Mouse (Mus musculus) olfactory bulb, adult 2 months (tissue): ENCODE results near the gene Psph. TPM values are rescaled to one million over a fixed set of nuclear protein-coding genes. Genes with fewer than 3 reads are reported as not detected.

Source experiments
- H3K27ac ChIP-seq: fragments of 200-500 bp; 2 replicates; pipeline ENCODE4 v1.5.1; 2012; ENCODE audit warnings: low read depth, low read length; ENCODE audit not compliant: insufficient read depth
- H3K4me1 ChIP-seq: fragments of 200-500 bp; 2 replicates; pipeline ENCODE4 v1.6.1; 2012; ENCODE audit warnings: low read length; ENCODE audit not compliant: control insufficient read depth, insufficient read depth
- H3K4me3 ChIP-seq: fragments of 200-500 bp; 2 replicates; pipeline ENCODE4 v1.5.1; 2012; ENCODE audit warnings: mild to moderate bottlenecking, low read depth, low read length, moderate library complexity; ENCODE audit not compliant: insufficient read depth
- CTCF ChIP-seq: fragments of 200-500 bp; IDR thresholded peaks from 2 replicates; pipeline ENCODE4 v1.5.1; 2012; ENCODE audit warnings: low read depth, mild to moderate bottlenecking, low read length, moderate library complexity; ENCODE audit not compliant: insufficient read depth
- POLR2A ChIP-seq: fragments of 200-500 bp; IDR thresholded peaks from 2 replicates; pipeline ENCODE4 v1.6.1; 2012; ENCODE audit warnings: mild to moderate bottlenecking, low read depth, low read length, moderate library complexity; ENCODE audit not compliant: insufficient read depth
- WGBS: fragments of 180-500 bp; shearing (Covaris S2); methylation state at CpG from one replicate; pipeline ENCODE4 v1.1.7; 2018; 5-methylcytosine and 5-hydroxymethylcytosine counted together
- polyA plus RNA-seq: library from polyadenylated mRNA; stranded (reverse); fragments of >200 nt; gene quantifications from 2 replicates; pipeline ENCODE4 v1.2.4, GENCODE M21; 2012; ENCODE audit warnings: low replicate concordance; ENCODE audit not compliant: missing spikeins, insufficient read depth, insufficient read length

Psph gene
- polyA plus RNA-seq, 1 experiment = not detected

DNA sequence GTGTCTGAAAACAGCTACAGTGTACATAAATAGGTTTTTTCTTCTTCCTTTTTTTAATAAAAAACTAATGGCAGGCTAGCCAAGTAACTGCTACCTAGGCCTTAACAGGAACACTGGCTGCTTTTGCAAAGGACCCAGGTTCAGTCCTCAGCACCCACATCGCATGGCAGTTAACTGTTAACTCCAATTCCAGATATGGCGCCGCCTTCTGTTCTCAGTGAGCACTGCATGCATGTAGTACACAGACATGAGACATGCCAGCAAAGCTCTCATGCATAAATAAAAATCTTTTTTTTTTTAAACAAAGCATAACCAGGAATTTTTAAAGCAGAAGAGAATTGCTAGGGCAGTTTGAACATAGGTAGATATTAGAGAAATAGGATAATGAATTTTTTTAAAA is 67.1 kb downstream of the Psph start:
- no peak for TF ChIP-seq POLR2A
- WGBS = 91% methylated on average over 3 of the region's 3 CpGs

DNA sequence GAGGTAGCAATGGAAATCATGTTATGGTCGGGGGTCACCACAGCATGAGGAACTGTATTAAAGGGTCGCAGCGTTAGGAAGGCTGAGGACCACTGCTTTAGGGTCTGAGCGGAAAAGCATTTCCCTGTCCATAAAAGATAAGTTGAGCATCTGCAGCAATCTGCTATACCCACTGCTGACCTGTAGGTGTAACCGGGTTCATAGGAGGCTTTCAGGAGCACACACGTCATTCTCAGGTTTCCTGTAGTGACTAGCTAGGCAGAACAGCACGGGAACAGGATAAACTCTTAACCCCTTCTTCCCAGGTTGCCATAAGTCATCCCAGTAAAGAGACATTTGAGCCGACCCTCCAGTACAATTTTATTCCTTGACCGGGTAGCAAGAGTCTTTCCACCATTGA is 70.2 kb downstream of the Psph start:
- Histone ChIP-seq H3K4me3 (no peak overlapping the region), H3K27ac (no peak overlapping the region), H3K4me1 (no peaks in the 10 kb centered on the region)
- 86% methylated on average over 9 of the region's 9 CpGs for WGBS
- no peak for TF ChIP-seq CTCF
- no peak for TF ChIP-seq POLR2A

More for the DNA sequence above, 67.1 kb downstream of the Psph start:
- Histone ChIP-seq H3K4me1 (peaks cover 4% of the 10 kb centered on the region; the same call in 1 of the 2 replicates), H3K4me3 (no peak overlapping the region), H3K27ac (no peak overlapping the region)

Other genes with a start within 250 kb of the Psph start
- gene Mmp17, start 203.3 kb downstream of the Psph start, polyA plus RNA-seq = not detected in 2 replicates
- gene Zfp11, start 117.3 kb downstream of the Psph start, polyA plus RNA-seq = not detected in 2 replicates
- not detected in 2 replicates for gene Sept14, start 78.9 kb downstream of the Psph start, polyA plus RNA-seq
- not detected in 2 replicates for gene Mrps17, start 72.0 kb downstream of the Psph start, polyA plus RNA-seq
- not detected in 2 replicates for gene Nipsnap2, start 62.4 kb downstream of the Psph start, polyA plus RNA-seq
- not detected in 2 replicates for gene Sumf2, start 59.5 kb upstream of the Psph start, polyA plus RNA-seq
- gene Chchd2, start 100.0 kb upstream of the Psph start, polyA plus RNA-seq = not detected in 2 replicates
- gene Zbed5, start 108.3 kb upstream of the Psph start, polyA plus RNA-seq = not detected in 2 replicates
- gene Phkg1, start 111.1 kb upstream of the Psph start, polyA plus RNA-seq = not detected in 2 replicates
- not detected in 2 replicates for gene Nupr1l, start 121.1 kb upstream of the Psph start, polyA plus RNA-seq
- not detected in 2 replicates for gene Vkorc1l1, start 154.5 kb upstream of the Psph start, polyA plus RNA-seq
- gene Gusb, start 215.6 kb upstream of the Psph start, polyA plus RNA-seq = not detected in 2 replicates
- gene Asl, start 241.8 kb upstream of the Psph start, polyA plus RNA-seq = not detected in 2 replicates
- gene Crcp, start 241.8 kb upstream of the Psph start, polyA plus RNA-seq = not detected in 2 replicates